Mouse (Mus musculus) forelimb bud, embryonic 11.5 days (tissue): ENCODE measurements around the gene Kif20b.

Experiments
- DNase-seq: peaks from one replicate; pipeline ENCODE4 v3.0.0-alpha.2; 2012; ENCODE audit warnings: low read depth, low spot score

Kif20b gene

GRCm38 (mm10) chr19:34921652-34922602, at the start of gene Kif20b:
Gene Kif20b (plus strand): TSS chr19:34922361.
- DNase-seq = peak; percentile 89

GRCm38 (mm10) chr19:34876676-34877075, 45.5 kb upstream of the Kif20b start:
- DNase-seq = no peak

- peak; percentile 92 for DNase-seq
These were observed 44.1 kb upstream of the Kif20b start for GRCm38 (mm10) chr19:34877898-34878602.

- peak; percentile 58 for DNase-seq
These were observed 43.3 kb upstream of the Kif20b start, which contains the start of gene Pank1 for GRCm38 (mm10) chr19:34878603-34879541. Gene Pank1 (minus strand): TSS chr19:34879455.

- no peak for DNase-seq
These were observed 42.5 kb upstream of the Kif20b start for GRCm38 (mm10) chr19:34879624-34880023.

- DNase-seq = no peak
These were observed 41.0 kb upstream of the Kif20b start for GRCm38 (mm10) chr19:34881160-34881559.

- no peak for DNase-seq
These were observed 39.7 kb upstream of the Kif20b start for GRCm38 (mm10) chr19:34882443-34882842.

- DNase-seq = no peak
These were observed 38.5 kb upstream of the Kif20b start for GRCm38 (mm10) chr19:34883526-34884224.

- DNase-seq = no peak
These were observed 35.8 kb upstream of the Kif20b start for GRCm38 (mm10) chr19:34886324-34886723.

GRCm38 (mm10) chr19:34890981-34891380, 31.2 kb upstream of the Kif20b start:
- no peak for DNase-seq

- DNase-seq = no peak
These were observed 30.6 kb upstream of the Kif20b start for GRCm38 (mm10) chr19:34891590-34891989.

- DNase-seq = no peak
These were observed 27.1 kb upstream of the Kif20b start for GRCm38 (mm10) chr19:34895082-34895481.

- no peak for DNase-seq
These were observed 24.8 kb upstream of the Kif20b start for GRCm38 (mm10) chr19:34897082-34897965.

GRCm38 (mm10) chr19:34898941-34899340, 23.2 kb upstream of the Kif20b start:
- no peak for DNase-seq

- peak; percentile 30 for DNase-seq
These were observed 20.9 kb upstream of the Kif20b start for GRCm38 (mm10) chr19:34901266-34901665.

GRCm38 (mm10) chr19:34901735-34902134, 20.4 kb upstream of the Kif20b start:
- no peak for DNase-seq

- DNase-seq = no peak
These were observed 18.1 kb upstream of the Kif20b start for GRCm38 (mm10) chr19:34904032-34904431.

GRCm38 (mm10) chr19:34905424-34905823, 16.7 kb upstream of the Kif20b start:
- DNase-seq = no peak

- no peak for DNase-seq
These were observed 15.4 kb upstream of the Kif20b start for GRCm38 (mm10) chr19:34906772-34907171.

- DNase-seq = no peak
These were observed 9.8 kb upstream of the Kif20b start for GRCm38 (mm10) chr19:34912366-34912765.
